Comparison of ENCODE assay signal across 17 mouse cellular contexts in the genomic region with DNA sequence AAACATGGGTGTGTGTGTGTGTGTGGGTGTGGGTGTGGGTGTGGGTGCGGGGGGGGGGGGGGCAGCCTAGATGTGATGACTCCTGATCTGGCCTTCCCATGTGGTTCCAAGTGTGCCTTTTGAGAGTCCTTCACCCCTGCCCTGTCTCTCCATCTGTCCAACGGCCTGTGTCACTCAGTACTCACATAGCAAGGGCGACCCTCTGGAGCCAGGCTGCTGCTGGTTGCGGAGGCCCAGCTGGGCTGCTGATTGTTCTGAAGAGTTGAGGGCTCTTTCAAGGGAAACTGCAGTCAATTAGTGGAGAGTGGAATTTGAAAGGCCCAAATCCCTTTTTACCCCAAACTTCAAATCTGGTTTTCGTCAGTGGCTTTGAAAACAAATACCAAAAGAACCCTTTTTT.
A peak's percentile ranks its signal among the peaks of the same experiment; 100 is the strongest.
DNase-seq lines count a peak whose midpoint lies in the region; ATAC-seq and TF ChIP-seq lines count a peak whose summit lies in the region.
"Had no signal": no experiment of that assay in that cellular context is flagged by ENCODE, and none has a peak within 500 bp of the region (broad histone marks: within the 10 kb centered on the region; RNA-seq: fewer than 3 reads in every experiment).

No protein-coding gene starts in this region.

- no peaks in the 10 kb centered on the region for H3K9me3 ChIP-seq in stomach, embryonic 14.5 days (ENCODE audit: control insufficient read depth, low read depth, low read length)
- H3K9me3 ChIP-seq in stomach, postnatal 0 days (ENCODE audit: control insufficient read depth, low read length), result no peaks in the 10 kb centered on the region
- no peaks in the 10 kb centered on the region for H3K9me3 ChIP-seq in embryonic facial prominence, embryonic 14.5 days (ENCODE audit: control insufficient read depth, low read length)
- H3K9me3 ChIP-seq: embryonic facial prominence, embryonic 15.5 days; heart, embryonic 15.5 days; lung, embryonic 15.5 days had no signal

- TF ChIP-seq CTCF in stomach, postnatal 0 days (IDR thresholded peaks at IDR 0.05; ENCODE audit: low read depth), result no peak

- H3K36me3 ChIP-seq in stomach, embryonic 14.5 days (ENCODE audit: control insufficient read depth, insufficient read depth, low read length), result no peaks in the 10 kb centered on the region
- no peaks in the 10 kb centered on the region for H3K36me3 ChIP-seq in stomach, postnatal 0 days (ENCODE audit: control insufficient read depth, insufficient read depth, low read length)
- H3K36me3 ChIP-seq in embryonic facial prominence, embryonic 14.5 days (ENCODE audit: control insufficient read depth, insufficient read depth, low read length), result no peaks in the 10 kb centered on the region
- H3K36me3 ChIP-seq: embryonic facial prominence, embryonic 15.5 days; heart, embryonic 15.5 days; lung, embryonic 15.5 days had no signal

- H3K27ac ChIP-seq in stomach, embryonic 14.5 days (ENCODE audit: low read length), result peak overlapping the region; percentile 21; the same call in 1 of the 2 replicates
- H3K27ac ChIP-seq in stomach, postnatal 0 days (replicated peaks), result no peak overlapping the region
- no peak overlapping the region for H3K27ac ChIP-seq in embryonic facial prominence, embryonic 14.5 days (replicated peaks; ENCODE audit: low read depth, low read length)
- H3K27ac ChIP-seq: heart, embryonic 15.5 days; lung, embryonic 15.5 days had no signal

- DNase-seq in heart, adult 11 months, result peak; percentile 83
- no peak for DNase-seq in heart, postnatal 36 days
- DNase-seq in stomach, postnatal 0 days (ENCODE audit: low spot score), result no peak
- DNase-seq in adrenal gland, postnatal 14 days, result peak; percentile 45
- peak; percentile 68 for DNase-seq in embryonic facial prominence, embryonic 14.5 days (ENCODE audit: low spot score)
- no peak for DNase-seq in heart, postnatal 25 days (ENCODE audit: low spot score)
- DNase-seq: cerebellum, adult 9-10 months; kidney, adult 9 months; liver; right cerebral cortex, postnatal 14 days; thymus, postnatal 14 days had no signal

- no peak overlapping the region for H3K9ac ChIP-seq in stomach, embryonic 14.5 days (replicated peaks; ENCODE audit: low read depth, low read length)
- no peak overlapping the region for H3K9ac ChIP-seq in stomach, postnatal 0 days (ENCODE audit: low read length)
- H3K9ac ChIP-seq in embryonic facial prominence, embryonic 14.5 days (ENCODE audit: low read depth, low read length), result no peak overlapping the region
- H3K9ac ChIP-seq: embryonic facial prominence, embryonic 15.5 days; heart, embryonic 15.5 days; lung, embryonic 15.5 days had no signal

- H3K4me3 ChIP-seq in stomach, embryonic 14.5 days (ENCODE audit: low read depth, low read length), result no peak overlapping the region
- H3K4me3 ChIP-seq in stomach, postnatal 0 days (ENCODE audit: low read depth, low read length), result no peak overlapping the region
- no peak overlapping the region for H3K4me3 ChIP-seq in embryonic facial prominence, embryonic 14.5 days (ENCODE audit: low read depth, low read length)
- H3K4me3 ChIP-seq: embryonic facial prominence, embryonic 15.5 days; heart, embryonic 15.5 days; lung, embryonic 15.5 days; myocyte had no signal

- WGBS in stomach, embryonic 14.5 days, result 45% methylated on average over 4 of the region's 5 CpGs
- 64% methylated on average over 4 of the region's 5 CpGs for WGBS in stomach, postnatal 0 days
- 24% methylated on average over 4 of the region's 5 CpGs for WGBS in embryonic facial prominence, embryonic 14.5 days

- no peak for ATAC-seq in stomach, embryonic 14.5 days (ENCODE audit: insufficient number of reproducible peaks, insufficient read depth, low FRiP score, low read depth)
- no peak; the same call in 1 of the 2 replicates for ATAC-seq in stomach, postnatal 0 days (ENCODE audit: low FRiP score, low TSS enrichment)
- 0 out of 2 replicates have a peak, but pooled peaks have one; percentile 54 for ATAC-seq in embryonic facial prominence, embryonic 14.5 days (ENCODE audit: low read depth)
- ATAC-seq: hindbrain, embryonic 16.5 days had no signal

- no peak overlapping the region for H3K4me2 ChIP-seq in stomach, embryonic 14.5 days (replicated peaks; ENCODE audit: low read depth, low read length)
- H3K4me2 ChIP-seq in stomach, postnatal 0 days (replicated peaks; ENCODE audit: low read depth), result no peak overlapping the region
- no peak overlapping the region for H3K4me2 ChIP-seq in embryonic facial prominence, embryonic 14.5 days (ENCODE audit: low read depth, low read length)
- H3K4me2 ChIP-seq: embryonic facial prominence, embryonic 15.5 days; heart, embryonic 15.5 days; lung, embryonic 15.5 days had no signal

- no peak for TF ChIP-seq EP300 in stomach, postnatal 0 days (optimal IDR thresholded peaks at IDR 0.05)

- no peaks in the 10 kb centered on the region for H3K27me3 ChIP-seq in stomach, embryonic 14.5 days (ENCODE audit: control insufficient read depth, insufficient read depth, low read length)
- H3K27me3 ChIP-seq in stomach, postnatal 0 days (ENCODE audit: control insufficient read depth, insufficient read depth, low read length), result no peaks in the 10 kb centered on the region
- H3K27me3 ChIP-seq in embryonic facial prominence, embryonic 14.5 days (replicated peaks; ENCODE audit: control insufficient read depth, insufficient read depth, low read length), result no peaks in the 10 kb centered on the region
- H3K27me3 ChIP-seq: embryonic facial prominence, embryonic 15.5 days; lung, embryonic 15.5 days had no signal

- intact Hi-C loops in heart, postnatal 36 days (cut with DNase I), result no loop called here
- intact Hi-C loops in heart, postnatal 25 days (cut with DNase I), result no loop called here

- peaks cover 3% of the 10 kb centered on the region; the same call in 1 of the 2 replicates for H3K4me1 ChIP-seq in stomach, embryonic 14.5 days (ENCODE audit: control insufficient read depth, insufficient read depth, low read length)
- no peaks in the 10 kb centered on the region for H3K4me1 ChIP-seq in stomach, postnatal 0 days (replicated peaks; ENCODE audit: control insufficient read depth, insufficient read depth)
- H3K4me1 ChIP-seq in embryonic facial prominence, embryonic 14.5 days (ENCODE audit: control insufficient read depth, insufficient read depth, low read length), result peaks cover 12% of the 10 kb centered on the region; the same call in 1 of the 2 replicates
- H3K4me1 ChIP-seq: heart, embryonic 15.5 days; lung, embryonic 15.5 days had no signal

Comparison
In these comparisons a context has a peak if more than half of its experiments do, and no peak if none do; other contexts are left out.
1. DNase-seq: peak in heart, adult 11 months (single experiment), adrenal gland, postnatal 14 days (single experiment) and embryonic facial prominence, embryonic 14.5 days (single experiment); none in heart, postnatal 36 days (0 of 2), stomach, postnatal 0 days (single experiment) and heart, postnatal 25 days (single experiment).